Mouse (Mus musculus) kidney, postnatal 0 days (tissue): ENCODE measurements around the gene Gm10663. TPM values are rescaled to one million over a fixed set of nuclear protein-coding genes. Genes with fewer than 3 reads are reported as not detected.

Experiments used
- ATAC-seq: fragments of 200-750 bp; cut with Nextera tagmentation; replicated peaks from 2 replicates; pipeline ENCODE4 v1.8.0; 2017; ENCODE audit warnings: low read depth, moderate number of reproducible peaks, moderate TSS enrichment, moderate library complexity; ENCODE audit not compliant: low FRiP score
- DNase-seq: peaks from one replicate; pipeline ENCODE4 v3.0.0-alpha.2; 2016; ENCODE audit warnings: low spot score
- H3K27ac ChIP-seq: fragments of 300-500 bp; sonication (generic); 2 replicates; pipeline ENCODE4 v1.5.1; 2014; ENCODE audit warnings: mild to moderate bottlenecking
- H3K27me3 ChIP-seq: fragments of 300-500 bp; sonication (generic); 2 replicates; pipeline ENCODE4 v1.6.1; 2014; ENCODE audit warnings: low read length, mixed read lengths; ENCODE audit not compliant: insufficient read depth
- H3K36me3 ChIP-seq: fragments of 300-500 bp; sonication (generic); 2 replicates; pipeline ENCODE4 v1.6.1; 2014; ENCODE audit warnings: low read length, mixed read lengths; ENCODE audit not compliant: insufficient read depth
- H3K4me1 ChIP-seq: fragments of 300-500 bp; sonication (generic); replicated peaks from 2 replicates; pipeline ENCODE4 v1.6.1; 2014; ENCODE audit warnings: antibody characterized with exemption, low read length, mixed read lengths; ENCODE audit not compliant: insufficient read depth
- H3K4me2 ChIP-seq: fragments of 300-500 bp; sonication (generic); 2 replicates; pipeline ENCODE4 v1.6.1; 2014; ENCODE audit warnings: mild to moderate bottlenecking, low read length, moderate library complexity, mixed read lengths
- H3K4me3 ChIP-seq: fragments of 300-500 bp; sonication (generic); replicated peaks from 2 replicates; pipeline ENCODE4 v1.5.1; 2014; ENCODE audit warnings: low read depth, low read length
- H3K9ac ChIP-seq: fragments of 300-500 bp; sonication (generic); 2 replicates; pipeline ENCODE4 v1.6.1; 2014; ENCODE audit warnings: low read depth, low read length
- H3K9me3 ChIP-seq: fragments of 300-500 bp; sonication (generic); replicated peaks from 2 replicates; pipeline ENCODE4 v1.6.1; 2016; ENCODE audit warnings: low read length, inconsistent platforms, mixed read lengths
- CTCF ChIP-seq: IDR thresholded peaks from 2 replicates; pipeline ENCODE4 v1.5.1; 2016; ENCODE audit warnings: antibody characterized with exemption, low read depth, mild to moderate bottlenecking, moderate library complexity
- WGBS: fragments of 180-500 bp; shearing (Covaris S2); extraction: QIAGEN DNeasy Blood & Tissue Kit; methylation state at CpG from one replicate; pipeline ENCODE4 v1.1.7; 2014; 5-methylcytosine and 5-hydroxymethylcytosine counted together
- polyA plus RNA-seq: library from polyadenylated mRNA; unstranded; fragments of >200 nt; fragmentation: Nextera tagmentation; extraction: Ambion mirVana; gene quantifications from 2 replicates; pipeline ENCODE4 v1.2.1, GENCODE M21; 2015

Gm10663 gene
- polyA plus RNA-seq, 1 experiment from 2014 or later, result not detected

DNA sequence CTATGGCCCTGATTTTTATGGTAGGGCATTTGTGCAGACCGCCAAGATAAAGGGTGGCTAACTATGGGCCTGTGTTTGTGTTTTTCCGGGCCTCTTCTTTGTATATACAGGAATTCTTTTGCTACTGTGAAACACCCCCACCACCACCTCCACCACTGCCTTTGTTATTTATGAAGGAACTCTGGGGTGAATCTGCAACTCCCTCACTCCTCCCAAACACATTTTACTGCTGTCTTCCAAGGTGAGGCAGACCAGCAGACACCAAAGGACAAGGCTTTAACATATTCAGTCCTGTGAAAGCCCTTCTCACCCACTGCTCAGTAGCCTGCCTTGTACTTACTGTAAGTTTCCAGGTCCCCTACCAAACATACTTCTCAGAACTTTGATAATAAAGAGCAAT lies 40.7 kb upstream of the Gm10663 start:
- no peaks in the 10 kb centered on the region for H3K36me3 ChIP-seq
- TF ChIP-seq CTCF, result no peak
- 40% methylated on average over 2 of the region's 2 CpGs for WGBS
- ATAC-seq, result no peak
- H3K9me3 ChIP-seq, result no peaks in the 10 kb centered on the region
- no peaks in the 10 kb centered on the region; the same call in 1 of the 2 replicates for H3K4me1 ChIP-seq
- H3K4me2 ChIP-seq, result peak overlapping the region; percentile 19; the same call in 1 of the 2 replicates
- no peak overlapping the region for H3K9ac ChIP-seq
- H3K27ac ChIP-seq, result no peak overlapping the region
- no peak overlapping the region for H3K4me3 ChIP-seq
- no peak for DNase-seq
- H3K27me3 ChIP-seq, result no peaks in the 10 kb centered on the region

DNA sequence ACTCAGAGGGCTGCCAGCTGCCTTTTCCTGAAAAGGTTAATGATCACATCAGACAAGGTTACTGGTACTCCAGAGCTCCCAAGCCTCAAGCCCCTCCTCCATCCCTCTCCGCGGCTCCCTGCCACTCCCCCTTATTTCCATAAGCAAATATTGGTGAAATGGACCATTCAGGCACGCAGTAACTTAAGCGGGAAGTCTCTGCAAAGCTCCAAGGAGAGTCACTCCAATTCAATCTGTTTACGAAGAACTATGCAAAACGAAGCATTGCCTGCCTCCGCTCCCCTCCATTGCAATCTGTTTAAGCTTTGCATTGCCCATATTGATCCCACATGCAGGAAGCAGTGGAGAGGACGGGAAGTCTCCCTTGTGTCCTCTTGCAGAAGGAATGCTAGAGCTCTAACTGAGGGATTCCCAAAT lies 37.7 kb upstream of the Gm10663 start, which contains the start of gene Apela:
TSS of gene Apela (minus strand) at position 220 of the 417 bp plus-strand sequence.
- H3K4me3 ChIP-seq, result peak within 1 kb of the TSS; percentile 22
- TF ChIP-seq CTCF, result no peak
- ATAC-seq (peak; percentile 77), DNase-seq (peak; percentile 88)
- H3K27me3 ChIP-seq, result no peaks in the 10 kb centered on the region
- H3K27ac ChIP-seq, result peak within 1 kb of the TSS; percentile 20
- H3K4me1 ChIP-seq, result no peaks in the 10 kb centered on the region; the same call in 1 of the 2 replicates
- peak within 1 kb of the TSS; percentile 61 for H3K4me2 ChIP-seq
- no peaks in the 10 kb centered on the region for H3K9me3 ChIP-seq
- no peaks in the 10 kb centered on the region for H3K36me3 ChIP-seq
- 0% methylated on average over 8 of the region's 8 CpGs for WGBS
- no peak within 1 kb of the TSS for H3K9ac ChIP-seq

DNA sequence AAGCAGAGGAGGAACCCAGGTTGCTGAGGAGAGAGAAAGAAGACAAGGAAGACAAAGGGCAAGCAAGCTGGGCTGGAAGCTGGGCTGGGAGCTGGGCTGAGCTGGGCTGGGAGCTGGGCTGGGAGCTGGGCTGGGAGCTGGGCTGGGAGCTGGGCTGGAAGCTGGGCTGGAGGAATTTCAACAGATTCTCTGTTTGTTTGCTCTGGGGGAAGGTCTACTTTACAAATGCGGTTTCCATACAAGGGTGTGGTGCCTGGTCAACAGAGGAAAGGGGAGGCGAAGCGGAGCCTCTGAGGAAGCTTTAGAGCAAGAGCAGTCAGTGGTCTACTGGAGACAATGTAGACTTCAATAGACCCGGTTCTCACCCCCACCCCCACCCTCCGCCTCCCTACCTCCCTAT lies 28.3 kb upstream of the Gm10663 start:
- no peaks in the 10 kb centered on the region for H3K27me3 ChIP-seq
- DNase-seq (no peak), ATAC-seq (no peak)
- H3K9me3 ChIP-seq, result no peaks in the 10 kb centered on the region
- no peaks in the 10 kb centered on the region for H3K4me1 ChIP-seq
- no peak overlapping the region for H3K4me2 ChIP-seq
- no peak overlapping the region for H3K4me3 ChIP-seq
- WGBS, result 54% methylated on average over 5 of the region's 5 CpGs
- no peak overlapping the region for H3K9ac ChIP-seq
- no peaks in the 10 kb centered on the region for H3K36me3 ChIP-seq
- no peak for TF ChIP-seq CTCF
- H3K27ac ChIP-seq, result no peak overlapping the region

DNA sequence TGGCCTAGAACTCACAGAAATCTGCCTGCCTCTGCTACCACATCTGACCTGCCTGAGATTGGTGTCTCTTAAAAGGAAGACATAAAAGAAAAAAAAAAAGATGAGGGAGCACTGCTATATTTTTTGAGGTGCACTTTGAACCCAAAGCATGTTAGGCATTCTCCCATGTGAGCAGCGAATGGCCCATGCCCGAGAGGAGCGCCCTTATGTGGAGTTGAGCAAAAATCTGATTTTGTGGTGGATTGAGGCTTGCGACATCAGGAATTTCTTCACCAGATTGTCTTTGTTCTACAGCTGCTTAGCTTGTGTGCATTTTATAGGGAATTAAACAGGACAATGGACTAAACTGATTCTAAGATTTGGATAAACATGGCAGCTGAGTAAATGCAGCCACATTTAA lies 27.6 kb upstream of the Gm10663 start:
- no peak for ATAC-seq
- H3K27ac ChIP-seq, result no peak overlapping the region
- no peak for DNase-seq
- H3K9me3 ChIP-seq, result no peaks in the 10 kb centered on the region
- H3K36me3 ChIP-seq, result no peaks in the 10 kb centered on the region
- TF ChIP-seq CTCF, result no peak
- no peak overlapping the region for H3K4me2 ChIP-seq
- no peak overlapping the region for H3K9ac ChIP-seq
- 91% methylated on average over 4 of the region's 4 CpGs for WGBS
- no peak overlapping the region for H3K4me3 ChIP-seq
- no peaks in the 10 kb centered on the region for H3K27me3 ChIP-seq
- H3K4me1 ChIP-seq, result no peaks in the 10 kb centered on the region

DNA sequence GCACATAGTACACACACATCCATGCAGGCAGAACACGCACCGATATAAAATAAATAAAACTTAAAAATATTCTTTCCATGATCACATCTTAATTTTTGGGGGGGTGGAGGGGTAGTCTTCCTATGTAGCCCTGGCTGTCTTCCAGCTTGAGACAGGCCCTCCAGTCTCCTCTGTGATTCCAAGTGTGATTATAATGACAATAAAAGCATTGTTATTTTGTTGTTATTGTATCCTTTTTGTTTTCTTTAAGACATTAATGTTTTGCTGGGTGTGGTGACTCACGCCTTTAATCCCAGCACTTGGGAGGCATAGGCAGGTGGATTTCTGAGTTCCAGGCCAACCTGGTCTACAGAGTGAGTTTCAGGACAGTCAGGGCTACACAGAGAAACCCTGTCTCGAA lies 27.0 kb upstream of the Gm10663 start:
- no peak for ATAC-seq
- H3K4me1 ChIP-seq, result no peaks in the 10 kb centered on the region
- H3K27ac ChIP-seq, result no peak overlapping the region
- H3K4me2 ChIP-seq, result no peak overlapping the region
- WGBS, result 85% methylated on average over 4 of the region's 4 CpGs
- no peaks in the 10 kb centered on the region for H3K27me3 ChIP-seq
- no peaks in the 10 kb centered on the region for H3K36me3 ChIP-seq
- no peaks in the 10 kb centered on the region for H3K9me3 ChIP-seq
- no peak for DNase-seq
- no peak overlapping the region for H3K4me3 ChIP-seq
- TF ChIP-seq CTCF, result no peak
- no peak overlapping the region for H3K9ac ChIP-seq

DNA sequence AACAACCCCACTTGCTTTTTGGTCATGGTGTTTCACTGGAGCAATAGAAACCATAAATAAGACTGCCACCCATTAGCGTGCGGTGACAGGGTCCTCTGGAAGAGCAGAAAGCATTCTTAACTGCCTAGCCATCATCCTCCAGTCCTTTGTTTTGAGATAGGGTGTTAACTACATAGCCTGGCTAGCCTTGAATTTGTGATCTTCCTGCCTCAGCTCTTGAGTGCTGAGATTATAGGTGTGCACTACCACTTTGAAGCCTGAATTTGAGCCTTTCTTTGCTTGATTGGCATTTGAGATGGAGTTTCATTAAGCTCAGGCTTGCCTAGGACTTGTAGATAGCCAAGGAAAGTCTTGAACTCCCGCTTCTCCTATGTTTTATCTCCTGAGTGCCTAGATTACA lies 21.3 kb upstream of the Gm10663 start:
- Histone ChIP-seq H3K9ac (no peak overlapping the region), H3K4me3 (no peak overlapping the region), H3K27me3 (no peaks in the 10 kb centered on the region), H3K4me1 (no peaks in the 10 kb centered on the region), H3K9me3 (no peaks in the 10 kb centered on the region), H3K27ac (no peak overlapping the region), H3K4me2 (no peak overlapping the region), H3K36me3 (no peaks in the 10 kb centered on the region)
- 64% methylated on average over 3 of the region's 3 CpGs for WGBS
- no peak for TF ChIP-seq CTCF
- DNase-seq (no peak), ATAC-seq (no peak)

DNA sequence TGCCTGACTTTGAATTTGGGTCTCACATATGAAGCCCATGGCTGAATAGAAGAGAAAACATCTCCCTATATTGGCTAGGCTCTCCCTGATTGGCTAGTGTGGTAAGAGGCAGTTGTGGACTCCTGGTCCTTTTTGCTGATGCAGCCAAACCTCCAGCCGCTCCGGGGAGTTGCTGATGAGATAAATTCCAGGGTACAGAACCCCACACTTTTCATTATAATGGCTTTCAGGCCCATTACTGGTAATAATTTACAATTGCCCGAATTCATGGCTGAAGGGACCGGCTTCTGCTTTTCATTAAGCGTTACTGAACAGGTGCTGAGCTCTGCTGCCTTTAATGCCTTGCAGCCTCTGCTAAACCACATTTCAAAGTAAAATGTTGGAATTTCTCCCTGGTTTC lies 20.9 kb upstream of the Gm10663 start:
- 25% methylated on average over 5 of the region's 5 CpGs for WGBS
- no peak overlapping the region for H3K27ac ChIP-seq

More for the DNA sequence above, 20.9 kb upstream of the Gm10663 start:
- Histone ChIP-seq H3K4me3 (no peak overlapping the region), H3K9me3 (no peaks in the 10 kb centered on the region), H3K9ac (no peak overlapping the region), H3K4me2 (no peak overlapping the region), H3K27me3 (no peaks in the 10 kb centered on the region), H3K4me1 (no peaks in the 10 kb centered on the region), H3K36me3 (no peaks in the 10 kb centered on the region)
- ATAC-seq (no peak), DNase-seq (no peak)
- TF ChIP-seq CTCF, result no peak
